Mouse (Mus musculus): ENCODE measurements around the gene P2ry6.

The P2ry6 gene

DNA sequence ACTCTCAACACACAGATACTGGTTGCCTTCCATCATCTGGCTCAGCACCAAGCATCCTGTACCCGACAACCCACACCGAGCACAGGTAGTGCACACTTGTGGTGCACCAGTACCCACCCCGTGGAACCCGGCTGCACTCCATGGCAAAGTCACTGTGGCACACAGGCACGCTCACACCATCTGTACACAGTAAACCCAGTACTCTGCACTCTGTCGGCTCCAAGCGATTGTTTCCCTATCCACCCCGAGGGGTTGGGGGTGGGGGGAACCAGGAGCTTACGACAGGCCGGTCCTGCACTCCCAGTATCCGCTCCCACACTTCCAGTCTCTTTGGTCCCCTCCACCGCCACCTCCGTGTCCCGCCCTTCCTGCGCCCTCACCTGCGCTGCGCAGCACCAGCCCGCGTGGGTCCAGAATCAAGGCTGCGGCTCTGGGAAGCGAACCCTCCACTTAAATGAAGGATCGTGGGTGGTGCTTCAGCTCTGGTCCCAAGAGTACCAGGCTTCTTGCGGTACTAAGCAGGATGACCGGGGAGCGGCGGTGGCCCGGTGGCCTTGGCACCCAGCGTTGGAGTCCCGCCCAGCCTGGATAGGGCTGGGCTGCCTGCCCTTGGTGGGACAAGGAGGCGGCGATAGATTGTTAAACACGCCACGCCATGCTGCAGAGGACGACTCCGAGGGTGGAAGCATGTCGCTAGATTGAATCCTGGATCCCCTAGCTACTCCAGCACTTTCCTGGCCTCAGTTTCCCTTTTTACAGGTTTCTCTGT, at the start of gene P2ry6:
Gene P2ry6 (minus strand): TSS at position 515 of the 769 bp plus-strand sequence.
- no peak for DNase-seq (ENCODE audit: low spot score in 2 of 2)

- DNase-seq (ENCODE audit: low spot score in 2 of 2) = no peak
These were observed 43.0 kb upstream of the P2ry6 start for GRCm38 (mm10) chr7:101017492-101017891.

DNA sequence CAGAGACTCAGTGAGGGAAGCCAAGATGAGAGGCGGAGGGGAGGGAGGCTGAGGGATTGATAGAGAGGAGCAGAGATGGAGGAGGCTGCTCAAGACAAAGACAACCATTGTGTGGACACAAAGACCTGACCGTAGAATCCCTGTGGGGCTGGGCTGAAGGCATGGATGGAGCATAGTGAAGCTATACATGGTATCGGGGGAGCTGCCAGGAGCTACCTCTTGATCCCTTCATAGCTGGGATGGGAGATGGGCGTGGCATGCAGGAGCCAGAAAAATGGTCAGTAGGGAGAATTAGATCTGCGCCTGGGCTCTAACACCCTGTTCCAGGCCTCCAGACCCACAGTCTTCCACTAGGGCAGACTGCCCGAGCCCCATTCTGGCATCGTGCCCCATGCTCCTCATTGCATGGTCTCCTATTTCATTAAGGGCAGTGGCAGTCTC, 42.6 kb upstream of the P2ry6 start:
- DNase-seq (ENCODE audit: low spot score in 2 of 2) = no peak

GRCm38 (mm10) chr7:101014985-101015384, 40.5 kb upstream of the P2ry6 start:
- no peak for DNase-seq (ENCODE audit: low spot score in 2 of 2)

DNA sequence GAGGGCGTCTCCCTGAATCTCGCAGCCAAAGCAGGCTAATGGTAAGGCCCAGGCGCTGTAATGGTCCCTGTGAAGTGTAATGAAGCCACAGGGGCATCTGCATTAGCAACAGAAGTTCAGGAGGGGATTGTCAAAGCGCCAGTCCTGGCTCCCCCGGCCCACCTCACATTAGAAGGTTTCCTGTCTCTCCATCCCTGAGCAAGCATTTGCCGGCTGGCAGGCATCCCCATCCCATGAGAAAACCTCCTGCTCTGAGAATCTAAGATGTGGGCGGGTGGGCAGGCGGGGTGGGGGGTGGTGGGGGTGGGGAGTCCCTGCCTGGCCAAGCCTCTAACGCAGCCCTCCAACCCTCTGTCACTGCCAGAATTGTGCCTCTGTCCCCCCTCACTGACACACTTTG, 39.6 kb upstream of the P2ry6 start:
- DNase-seq (ENCODE audit: low spot score in 2 of 2) = no peak

DNA sequence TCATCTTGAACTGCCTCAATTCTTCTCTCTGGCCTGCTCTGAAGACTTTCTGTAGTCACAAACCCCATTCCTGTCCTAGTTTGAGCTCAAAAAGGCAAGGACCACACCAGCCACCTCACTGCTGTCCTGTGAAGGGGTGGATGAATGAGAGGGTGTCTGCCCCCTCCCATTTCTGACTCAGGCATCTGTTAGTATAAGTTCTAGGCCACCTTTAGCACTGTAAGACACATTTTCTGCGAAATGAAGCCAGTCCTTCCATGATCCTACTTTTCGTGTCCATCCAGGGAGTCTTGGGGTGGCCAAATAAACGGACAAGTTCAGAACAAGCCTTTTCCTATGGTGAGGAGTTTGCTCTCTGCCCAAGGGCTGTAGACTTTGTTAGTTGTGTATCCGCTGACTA, 38.1 kb upstream of the P2ry6 start, which contains the start of gene P2ry2:
Gene P2ry2 (minus strand): TSS at position 326 of the 400 bp plus-strand sequence.
- no peak for DNase-seq (ENCODE audit: low spot score in 2 of 2)

GRCm38 (mm10) chr7:101011681-101012367, 37.4 kb upstream of the P2ry6 start:
- peak; percentile 35 to 39 for DNase-seq (ENCODE audit: low spot score in 2 of 2)

DNA sequence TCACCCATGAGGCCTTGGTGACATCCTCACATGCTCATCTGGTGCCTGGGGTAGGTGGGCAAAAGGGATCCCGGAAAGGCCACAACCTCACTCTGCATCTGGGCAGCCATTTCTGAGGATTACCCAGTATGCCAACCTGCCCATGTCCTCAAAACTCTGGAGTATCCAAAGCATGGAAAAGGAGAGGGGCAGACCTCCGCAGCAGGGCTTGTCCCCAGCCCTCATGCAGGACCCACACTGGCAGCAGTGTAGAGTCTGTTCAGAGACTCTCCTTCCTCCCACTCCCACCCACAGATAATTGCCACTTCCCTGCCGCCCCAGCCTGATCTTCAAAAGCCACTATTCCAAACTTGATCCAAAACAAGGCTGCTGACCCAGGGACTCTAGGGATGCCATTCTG, 36.3 kb upstream of the P2ry6 start:
- DNase-seq (ENCODE audit: low spot score in 2 of 2) = no peak

GRCm38 (mm10) chr7:101006201-101006600, 31.8 kb upstream of the P2ry6 start:
- no peak for DNase-seq (ENCODE audit: low spot score in 2 of 2)

DNA sequence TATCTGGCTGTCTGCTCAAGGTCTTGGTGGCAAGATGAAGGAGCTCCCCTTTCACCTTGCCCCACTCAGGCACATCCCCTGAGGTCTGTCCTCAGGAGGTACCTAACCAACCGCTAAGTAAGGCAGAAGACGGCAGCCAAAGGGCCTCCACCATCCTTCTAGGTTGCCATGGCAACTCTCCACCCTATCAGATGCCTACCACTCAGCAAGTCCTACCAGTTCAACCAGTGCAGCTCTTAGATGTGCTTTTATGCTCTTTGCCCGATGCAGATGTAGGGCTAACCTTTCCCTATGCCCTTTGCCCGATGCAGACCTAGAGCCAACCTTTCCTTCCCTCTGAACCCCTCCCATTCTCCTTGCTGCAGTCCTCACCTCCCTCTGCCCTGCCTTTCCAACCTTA, 30.7 kb upstream of the P2ry6 start:
- no peak for DNase-seq (ENCODE audit: low spot score in 2 of 2)

GRCm38 (mm10) chr7:101003442-101004326, 29.2 kb upstream of the P2ry6 start:
- DNase-seq (ENCODE audit: low spot score in 2 of 2) = no peak

DNA sequence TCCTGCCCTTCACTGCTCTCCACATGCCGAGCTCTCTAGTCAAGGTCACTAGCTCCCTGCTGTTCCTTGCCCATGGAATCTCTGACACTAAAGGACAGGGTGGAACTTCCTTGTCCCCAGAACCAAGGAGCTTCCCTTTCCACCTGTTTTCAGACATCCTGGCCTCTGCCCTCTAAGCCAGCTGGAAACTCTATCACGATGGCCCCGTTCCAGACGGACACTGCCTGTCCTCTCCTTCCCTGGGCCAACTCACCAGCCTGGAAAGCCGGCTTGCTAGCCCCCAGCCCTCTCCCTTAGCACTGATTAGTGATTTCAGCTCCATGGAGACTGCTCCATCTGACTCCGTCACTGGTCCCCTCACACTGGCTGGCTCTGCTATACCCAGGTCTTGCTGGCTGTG, 27.8 kb upstream of the P2ry6 start:
- DNase-seq (ENCODE audit: low spot score in 2 of 2) = no peak

- DNase-seq (ENCODE audit: low spot score in 2 of 2) = no peak
These were observed 25.2 kb upstream of the P2ry6 start for GRCm38 (mm10) chr7:100999623-101000022.

DNA sequence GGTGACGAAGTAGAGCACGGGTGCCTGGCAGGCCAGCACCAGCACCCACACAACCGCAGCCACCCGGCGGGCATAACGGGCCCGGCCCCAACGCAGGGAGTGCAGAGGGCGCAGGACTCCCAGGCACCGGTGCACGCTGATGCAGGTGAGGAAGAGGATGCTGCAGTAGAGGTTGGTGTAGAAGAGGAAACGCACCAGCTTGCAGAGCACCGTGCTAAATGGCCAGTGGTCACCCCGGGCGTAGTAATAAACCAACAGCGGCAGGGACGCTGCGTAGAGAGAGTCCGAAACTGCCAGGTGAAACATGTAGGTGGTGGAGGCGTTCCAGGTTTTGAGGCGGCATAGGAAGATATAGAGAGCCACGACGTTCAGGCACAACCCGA, 24.1 kb upstream of the P2ry6 start:
- DNase-seq (ENCODE audit: low spot score in 2 of 2) = no peak

GRCm38 (mm10) chr7:100997951-100998577, 23.6 kb upstream of the P2ry6 start:
- DNase-seq (ENCODE audit: low spot score in 2 of 2) = no peak

DNA sequence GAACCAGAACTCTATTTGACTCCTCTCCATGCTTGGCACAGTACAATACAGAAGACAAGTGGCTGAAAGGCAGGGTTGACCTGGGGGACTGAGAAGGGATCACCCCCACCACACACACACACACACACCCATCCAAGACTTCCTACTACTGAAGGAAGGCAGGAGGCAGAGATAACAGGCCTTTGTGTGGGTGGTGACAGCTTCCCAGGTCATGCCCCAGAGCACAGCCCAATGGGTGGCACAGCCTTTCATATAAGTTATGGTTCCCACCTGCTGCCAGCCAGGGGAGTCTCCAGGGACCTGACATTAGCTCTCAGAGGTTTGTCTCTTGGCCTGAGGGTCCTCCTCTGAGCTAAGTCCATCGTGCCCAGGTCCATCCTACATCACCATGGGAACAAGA, 22.8 kb upstream of the P2ry6 start:
- no peak for DNase-seq (ENCODE audit: low spot score in 2 of 2)

DNA sequence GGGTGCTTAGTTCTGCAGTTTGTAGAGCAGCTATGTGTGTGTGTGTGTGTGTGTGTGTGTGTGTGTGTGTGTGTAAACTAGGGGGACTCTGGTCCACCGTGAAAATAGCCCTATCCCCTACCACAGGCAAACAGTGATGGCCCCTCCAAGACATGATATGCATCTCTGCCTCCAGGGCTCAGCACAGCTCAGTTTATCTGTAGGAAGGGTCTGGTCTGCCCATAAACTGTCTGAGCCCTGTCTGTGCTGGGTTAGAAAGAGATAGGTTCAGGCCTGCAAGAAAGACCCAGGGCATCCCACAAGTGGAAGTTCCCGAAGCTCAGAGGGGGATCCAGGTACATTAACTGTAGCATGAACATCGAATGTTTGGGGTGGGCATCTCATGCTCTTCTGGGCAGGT, 21.5 kb upstream of the P2ry6 start:
- DNase-seq (ENCODE audit: low spot score in 2 of 2) = no peak

- DNase-seq (ENCODE audit: low spot score in 2 of 2) = no peak
These were observed 20.9 kb upstream of the P2ry6 start for GRCm38 (mm10) chr7:100995260-100995864.

- DNase-seq (ENCODE audit: low spot score in 2 of 2) = no peak
These were observed 18.7 kb upstream of the P2ry6 start for GRCm38 (mm10) chr7:100993166-100993565.

DNA sequence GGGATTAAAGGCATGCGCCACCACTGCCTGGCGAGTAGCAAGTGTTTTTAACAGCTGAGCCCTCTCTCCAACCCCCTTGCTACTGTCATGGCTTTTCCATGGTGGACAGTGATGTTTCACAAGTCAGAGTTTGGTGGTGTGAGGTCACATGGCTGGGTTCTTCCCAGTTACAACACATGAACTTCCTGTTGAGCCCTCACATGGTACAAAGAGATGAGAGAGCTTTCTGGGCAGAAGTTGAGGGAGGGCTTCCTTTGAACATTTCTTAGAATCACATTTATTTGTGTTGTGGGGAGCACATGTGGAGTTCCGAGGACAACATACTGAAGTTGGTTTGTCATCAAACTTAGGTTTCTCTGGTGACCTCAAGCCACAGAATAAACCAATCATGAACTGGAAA, 17.5 kb upstream of the P2ry6 start:
- no peak for DNase-seq (ENCODE audit: low spot score in 2 of 2)

- no peak for DNase-seq (ENCODE audit: low spot score in 2 of 2)
These were observed 16.3 kb upstream of the P2ry6 start for GRCm38 (mm10) chr7:100990636-100991311.
